Mouse (Mus musculus) megakaryocyte, embryonic 14.5 days (primary cell): ENCODE data around the gene Ceacam9.

Experiments
- FLI1 ChIP-seq: IDR thresholded peaks from 2 replicates; pipeline ENCODE4 v1.6.1; 2012; ENCODE audit warnings: low read length, inconsistent platforms, mixed read lengths
- GATA1 ChIP-seq: IDR thresholded peaks from 3 replicates; pipeline ENCODE4 v1.6.1; 2012; ENCODE audit warnings: mixed read lengths, low read length, inconsistent platforms, borderline replicate concordance

DNA sequence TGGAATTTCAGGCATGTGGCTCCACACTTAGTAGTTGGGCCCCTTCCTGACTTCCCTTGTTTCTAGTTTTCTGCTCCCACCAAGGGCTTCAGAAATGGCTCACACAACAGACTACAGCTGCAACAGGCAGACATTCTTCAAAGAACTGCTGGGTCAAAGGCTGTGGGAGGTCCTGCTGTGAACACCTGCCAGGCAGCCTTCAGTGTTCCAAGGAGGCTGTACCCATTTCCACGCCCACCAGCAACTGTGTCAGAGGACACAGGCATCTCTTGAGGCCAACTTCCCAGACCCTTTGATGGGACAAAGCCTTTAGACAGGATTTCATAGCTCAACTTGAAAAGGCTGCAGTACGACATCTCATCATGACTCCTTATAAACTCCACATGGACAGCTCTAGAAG, 44.7 kb downstream of the Ceacam9 start:
- TF ChIP-seq GATA1 = no peak
- TF ChIP-seq FLI1 = no peak
